Mouse (Mus musculus) kidney, adult 2 months (tissue): ENCODE results near the gene Hspb1.

Experiments used
- CTCF ChIP-seq: fragments of 200-500 bp; conservative IDR thresholded peaks from 2 replicates; pipeline ENCODE4 v1.5.1; 2011; ENCODE audit warnings: low read depth, mild to moderate bottlenecking, control low read depth, low read length, moderate library complexity, mixed read lengths; ENCODE audit not compliant: insufficient read depth, insufficient read length
- POLR2A ChIP-seq: fragments of 200-500 bp; IDR thresholded peaks from one replicate; pipeline ENCODE4 v1.6.1; 2011; ENCODE audit warnings: low read depth, low read length, control low read depth

GRCm38 (mm10) chr5:135894958-135895357, 7.2 kb downstream of the Hspb1 start:
- no peak for TF ChIP-seq POLR2A
- TF ChIP-seq CTCF, result no peak
